Mouse (Mus musculus): ENCODE measurements around the gene Cutc.

Cutc gene

GRCm38 (mm10) chr19:43752489-43753225 lies at the start of gene Cutc, which contains the start of gene Cox15:
Gene Cutc, plus strand, starts transcription at chr19:43752996.
Gene Cox15, minus strand, starts transcription at chr19:43753000.
- in situ Hi-C loops (cut with MboI; ENCODE audit: unreplicated experiment in 2 of 2), result loop anchor here (5.0 to 25.0 kb wide), 6 partner anchors 40 to 965 kb away; partner anchors contain the start of genes Got1 (in 2 of the 2) and Hps1 (in 1 of the 2)

DNA sequence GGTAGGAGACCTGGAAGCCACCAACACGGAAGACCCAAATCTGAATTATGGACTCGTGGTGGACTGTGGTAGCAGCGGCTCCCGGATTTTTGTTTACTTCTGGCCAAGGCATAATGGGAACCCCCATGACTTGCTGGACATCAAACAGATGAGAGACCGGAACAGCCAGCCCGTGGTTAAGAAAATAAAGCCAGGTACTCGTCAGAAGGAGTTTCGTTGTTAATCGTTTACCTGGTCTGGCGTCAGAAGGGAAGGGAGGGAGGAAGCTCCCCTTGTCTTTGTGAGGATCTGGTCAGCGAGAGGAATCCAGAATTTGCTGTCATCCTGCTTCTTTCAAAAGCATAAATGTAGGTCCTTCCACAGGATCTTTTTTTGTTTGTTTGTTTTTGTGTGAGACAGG lies 48.6 kb upstream of the Cutc start:
- in situ Hi-C loops (cut with MboI; ENCODE audit: unreplicated experiment in 2 of 2), result no loop called here

DNA sequence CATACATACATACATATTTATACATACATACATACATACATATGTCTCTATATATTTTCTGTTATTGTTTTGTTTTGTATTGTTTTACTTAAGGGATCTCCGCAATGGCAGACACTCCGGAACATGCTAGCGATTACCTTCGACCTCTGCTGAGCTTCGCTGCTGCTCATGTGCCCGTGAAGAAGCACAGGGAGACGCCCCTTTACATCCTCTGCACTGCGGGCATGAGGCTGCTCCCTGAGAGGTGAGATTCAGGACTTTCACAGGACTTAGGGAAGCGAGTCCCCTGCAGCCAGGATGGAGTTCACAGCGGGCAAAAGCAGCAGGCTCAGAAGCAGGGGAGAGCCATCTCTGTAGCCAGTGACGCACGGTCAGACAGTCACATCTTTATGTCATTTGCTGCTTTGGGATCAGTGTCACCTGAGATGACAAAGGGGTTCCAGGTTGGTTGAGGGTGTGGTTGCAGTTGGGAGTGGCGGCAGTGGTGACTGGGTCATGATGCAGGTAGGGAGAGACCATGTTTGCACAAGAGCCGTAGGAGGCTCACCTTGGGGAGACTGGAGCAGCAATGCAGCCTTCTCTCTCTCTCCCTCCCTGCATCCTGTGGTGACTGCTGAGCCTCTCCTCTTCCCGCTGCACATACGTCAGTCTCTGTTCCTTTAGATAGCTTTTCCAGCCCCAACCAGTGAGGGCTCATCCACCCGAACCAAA lies 47.9 kb upstream of the Cutc start:
- in situ Hi-C loops (cut with MboI; ENCODE audit: unreplicated experiment in 2 of 2), result no loop called here

DNA sequence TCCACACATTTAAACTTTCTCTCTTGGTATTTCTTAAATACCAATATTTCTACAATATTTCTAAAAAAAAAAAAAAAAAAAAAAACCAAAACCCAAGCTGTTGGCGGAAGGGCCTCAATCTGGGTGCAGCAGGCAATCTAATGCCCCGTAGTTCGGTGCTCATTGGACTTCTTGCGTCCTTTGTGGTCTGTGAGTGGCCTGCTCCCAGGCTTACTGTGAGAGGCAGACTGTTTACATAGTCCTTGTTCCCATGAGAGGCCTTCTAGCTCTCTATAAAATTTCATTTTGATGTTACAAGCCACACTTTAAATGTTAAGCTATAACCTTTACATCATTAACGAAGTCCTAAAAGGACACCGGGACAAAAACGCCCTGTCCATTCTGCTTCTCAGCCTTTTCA lies 44.6 kb upstream of the Cutc start:
- in situ Hi-C loops (cut with MboI; ENCODE audit: unreplicated experiment in 2 of 2), result no loop called here

DNA sequence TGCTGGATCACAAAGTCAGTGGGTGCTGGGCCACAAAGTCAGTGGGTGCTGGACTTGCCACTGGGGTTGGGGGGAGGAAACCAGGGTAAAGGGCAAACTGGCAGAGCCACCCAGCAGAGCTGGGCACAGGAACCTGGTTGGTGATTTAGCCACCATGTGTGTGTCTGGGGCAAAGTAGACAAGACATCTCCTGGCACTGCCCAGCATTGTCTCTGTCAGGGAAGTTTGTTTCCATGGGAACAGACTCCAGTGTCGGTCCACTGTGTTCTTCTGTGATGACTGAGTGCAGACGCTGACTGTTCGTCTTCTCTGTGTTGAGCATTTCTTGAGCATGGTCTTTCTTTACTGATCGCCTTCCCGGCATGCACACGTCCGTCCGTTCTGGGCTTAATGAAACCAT lies 43.5 kb upstream of the Cutc start:
- in situ Hi-C loops (cut with MboI; ENCODE audit: unreplicated experiment in 2 of 2), result no loop called here

DNA sequence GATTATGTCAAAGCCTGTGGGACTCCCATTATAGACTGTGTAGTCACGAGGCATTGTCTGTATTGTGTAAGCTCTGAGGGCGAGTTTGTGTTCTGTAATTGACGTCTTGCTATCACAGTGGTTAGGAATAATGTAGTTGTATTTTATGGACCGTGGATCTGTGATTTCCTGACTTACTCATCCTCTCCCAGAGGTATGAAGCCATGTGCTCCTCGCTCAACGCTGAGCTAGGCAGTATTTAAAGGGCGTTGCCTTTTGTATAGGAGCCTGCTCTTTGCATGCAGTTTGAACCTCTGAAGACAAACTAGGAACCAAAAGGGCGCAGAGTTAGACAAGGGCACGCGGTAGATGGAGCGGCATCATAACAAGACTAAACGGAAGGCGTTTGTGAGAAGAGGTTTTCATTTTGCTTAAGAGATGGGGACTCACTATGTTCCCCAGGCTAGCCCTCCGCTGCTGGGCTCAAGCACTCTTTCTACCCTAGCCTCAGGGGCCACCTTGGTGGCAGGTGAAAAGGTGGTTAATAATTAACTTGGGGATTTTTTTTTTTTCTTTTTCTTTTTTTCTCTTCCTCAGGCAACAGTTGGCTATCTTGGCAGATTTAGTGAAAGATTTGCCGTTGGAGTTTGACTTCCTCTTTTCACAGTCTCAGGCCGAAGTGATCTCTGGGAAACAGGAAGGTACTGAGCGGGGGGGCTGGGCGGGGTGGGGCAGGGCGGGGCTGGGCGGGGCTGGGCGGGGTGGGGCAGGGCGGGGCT lies 41.5 kb upstream of the Cutc start:
- in situ Hi-C loops (cut with MboI; ENCODE audit: unreplicated experiment in 2 of 2), result loop anchor here in 1 of 2 experiments (5.0 kb wide), 2 partner anchors 34 to 41 kb away; partner anchors contain the start of genes Cox15 and Cutc

GRCm38 (mm10) chr19:43711971-43712370 lies 40.8 kb upstream of the Cutc start:
- in situ Hi-C loops (cut with MboI; ENCODE audit: unreplicated experiment in 2 of 2), result loop anchor here in 1 of 2 experiments (5.0 kb wide), 2 partner anchors 35 to 40 kb away; partner anchors contain the start of genes Cox15 and Cutc

GRCm38 (mm10) chr19:43720061-43720460 lies 32.7 kb upstream of the Cutc start:
- in situ Hi-C loops (cut with MboI; ENCODE audit: unreplicated experiment in 2 of 2), result no loop called here

DNA sequence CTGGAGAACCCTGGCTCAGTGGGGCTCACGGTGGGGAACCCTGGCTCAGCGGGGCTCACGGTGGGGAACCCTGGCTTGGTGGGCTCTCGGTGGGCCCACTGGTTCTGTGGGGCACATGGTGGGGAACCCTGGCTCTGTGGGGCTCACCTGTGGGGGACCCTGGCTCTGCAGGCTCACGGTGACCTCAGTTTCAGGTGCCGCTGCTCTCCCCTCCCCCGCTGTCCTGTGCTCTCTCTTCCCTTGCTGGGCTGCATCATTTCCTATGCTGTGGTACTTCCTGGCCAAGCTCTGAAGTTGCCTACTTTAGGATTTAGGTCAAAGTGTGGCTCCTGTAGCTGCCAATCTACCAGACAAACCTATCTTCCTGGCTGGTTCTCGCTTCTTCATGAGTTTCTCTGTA lies 29.9 kb upstream of the Cutc start:
- in situ Hi-C loops (cut with MboI; ENCODE audit: unreplicated experiment in 2 of 2), result no loop called here

- in situ Hi-C loops (cut with MboI; ENCODE audit: unreplicated experiment in 2 of 2), result no loop called here
These were observed 29.3 kb upstream of the Cutc start for GRCm38 (mm10) chr19:43723501-43723900.

DNA sequence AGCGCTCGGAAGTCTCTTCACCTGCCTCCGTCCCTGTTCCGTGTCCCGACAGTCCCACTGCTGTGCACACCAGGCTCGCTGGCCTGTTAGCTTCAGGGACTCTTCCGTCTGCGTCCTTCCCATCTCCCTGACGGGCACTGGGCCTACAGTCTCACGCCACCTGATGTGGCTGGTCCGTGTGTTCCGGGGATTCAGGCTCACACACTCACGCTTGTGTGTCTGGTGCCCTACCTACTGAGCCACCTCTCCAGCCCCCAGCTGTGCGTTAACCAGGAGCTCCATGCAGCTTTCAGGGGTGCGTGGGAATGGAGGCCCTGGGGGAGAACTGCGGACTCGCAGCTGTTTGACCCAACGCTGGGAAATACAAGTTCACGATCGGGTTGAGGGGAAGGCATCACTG lies 28.6 kb upstream of the Cutc start:
- in situ Hi-C loops (cut with MboI; ENCODE audit: unreplicated experiment in 2 of 2), result no loop called here

DNA sequence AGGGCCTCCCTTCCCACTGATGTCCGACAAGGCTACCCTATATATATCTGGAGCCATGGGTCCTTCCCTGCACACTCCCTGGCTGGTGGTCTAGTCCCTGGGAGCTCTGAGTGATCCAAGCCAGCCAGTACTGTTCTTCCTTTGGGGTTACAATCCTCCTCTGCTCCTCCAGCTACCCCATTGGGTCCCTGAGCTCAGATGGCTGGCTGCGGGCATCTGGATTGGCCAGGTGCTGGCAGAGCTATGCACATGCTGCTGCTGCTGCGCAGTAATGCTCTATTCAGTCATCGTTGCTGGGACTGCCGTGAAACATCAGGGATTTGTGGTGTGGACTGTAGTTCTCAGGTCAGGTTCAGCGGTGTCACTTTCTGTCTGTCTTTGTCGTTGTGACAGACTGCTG lies 28.0 kb upstream of the Cutc start:
- in situ Hi-C loops (cut with MboI; ENCODE audit: unreplicated experiment in 2 of 2), result no loop called here

DNA sequence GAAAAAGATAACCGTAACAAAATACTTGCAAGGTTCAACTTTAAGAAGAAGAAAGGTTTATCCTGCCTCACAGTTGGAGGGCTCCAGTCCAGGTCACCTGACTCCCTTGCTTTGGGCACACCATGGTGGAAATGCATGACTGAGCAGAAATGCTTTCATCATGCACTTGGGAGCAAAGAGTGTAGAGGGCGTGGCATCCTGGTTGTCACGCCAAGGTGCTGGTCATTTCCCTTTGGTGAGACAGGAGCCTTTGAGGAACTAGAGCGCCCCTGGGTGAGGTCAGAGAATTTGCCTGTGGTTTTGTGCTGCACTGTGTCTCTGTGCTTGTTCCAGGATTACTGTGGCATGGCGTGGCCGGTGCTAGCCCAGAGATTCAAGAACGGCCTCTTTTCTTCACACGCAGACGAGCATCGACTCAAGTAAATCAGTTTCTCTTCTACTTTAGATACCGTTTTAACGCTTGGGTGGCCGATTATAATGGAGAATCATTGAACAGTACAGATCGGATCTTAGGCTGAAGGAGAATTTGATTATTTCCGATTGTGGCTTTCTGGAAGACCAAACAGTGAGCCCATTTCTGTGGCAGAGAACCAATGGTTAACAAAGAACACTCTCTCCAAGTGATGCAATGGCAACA lies 26.2 kb upstream of the Cutc start:
- in situ Hi-C loops (cut with MboI; ENCODE audit: unreplicated experiment in 2 of 2), result no loop called here

- in situ Hi-C loops (cut with MboI; ENCODE audit: unreplicated experiment in 2 of 2), result no loop called here
These were observed 23.3 kb upstream of the Cutc start for GRCm38 (mm10) chr19:43729296-43730036.

GRCm38 (mm10) chr19:43730037-43730428 lies 22.8 kb upstream of the Cutc start:
- in situ Hi-C loops (cut with MboI; ENCODE audit: unreplicated experiment in 2 of 2), result no loop called here

DNA sequence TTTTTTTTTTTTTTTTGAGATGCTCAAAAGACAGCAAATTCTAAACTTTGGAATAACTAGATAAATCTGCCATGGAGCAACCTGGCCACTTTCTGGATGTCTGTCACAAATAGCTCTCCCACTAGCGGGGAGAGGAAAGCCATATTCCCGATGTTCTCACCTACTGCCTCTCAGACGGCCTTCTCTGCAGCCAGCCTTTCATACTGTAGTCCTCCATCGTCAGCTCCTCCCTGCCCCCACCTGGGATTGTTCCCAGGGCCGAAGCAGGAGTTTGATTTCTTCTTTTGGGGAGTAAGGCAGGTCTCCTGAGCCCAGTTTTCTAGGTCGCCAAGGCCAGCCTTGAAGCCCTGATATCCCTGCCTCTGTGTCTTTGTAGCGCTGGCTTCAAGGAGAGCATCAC lies 21.6 kb upstream of the Cutc start:
- in situ Hi-C loops (cut with MboI; ENCODE audit: unreplicated experiment in 2 of 2), result no loop called here

- in situ Hi-C loops (cut with MboI; ENCODE audit: unreplicated experiment in 2 of 2), result no loop called here
These were observed 14.4 kb upstream of the Cutc start for GRCm38 (mm10) chr19:43738409-43738808.

- in situ Hi-C loops (cut with MboI; ENCODE audit: unreplicated experiment in 2 of 2), result no loop called here
These were observed 9.4 kb upstream of the Cutc start for GRCm38 (mm10) chr19:43743401-43743800.

- in situ Hi-C loops (cut with MboI; ENCODE audit: unreplicated experiment in 2 of 2), result no loop called here
These were observed 7.1 kb upstream of the Cutc start for GRCm38 (mm10) chr19:43745740-43746139.

GRCm38 (mm10) chr19:43747877-43748276 lies 4.9 kb upstream of the Cutc start:
- in situ Hi-C loops (cut with MboI; ENCODE audit: unreplicated experiment in 2 of 2), result no loop called here
